Mouse (Mus musculus): ENCODE data around the gene Eif2ak3.

- TF ChIP-seq POLR2A (IDR thresholded peaks at IDR 0.05; ENCODE audit: control insufficient read depth, extremely low read depth, insufficient read depth, low read length, poor library complexity) (no peak), CTCF (IDR thresholded peaks at IDR 0.05; ENCODE audit: borderline replicate concordance, control insufficient read depth, extremely low read depth, insufficient read depth, low read length, poor library complexity) (no peak)
These were observed 66.0 kb downstream of the Eif2ak3 start for GRCm38 (mm10) chr6:70910285-70910684.

All from thymus, adult 2 months (tissue).